Mouse (Mus musculus): ENCODE data around the gene Macf1. TPM values are rescaled to one million over a fixed set of nuclear protein-coding genes. Genes with fewer than 3 reads are reported as not detected.
A peak's percentile ranks its signal among the peaks of the same experiment; 100 is the strongest.
"Not testable (repeated sequence)": the region's sequence is repeated elsewhere in the genome, so short reads cannot be mapped to it uniquely, and the experiment has no call there.

Gene Macf1
- polyA plus RNA-seq, 1 experiment, result 60.4 TPM

- no peak overlapping the region for H3ac ChIP-seq (ENCODE audit: control insufficient read depth, insufficient read length, low read depth)
- H3K27me3 ChIP-seq (ENCODE audit: control insufficient read depth, insufficient read depth, insufficient read length), result no peaks in the 10 kb centered on the region
- TF ChIP-seq MAX (IDR thresholded peaks at IDR 0.05), result no peak
- H3K36me3 ChIP-seq (ENCODE audit: control insufficient read depth, insufficient read depth), result no peaks in the 10 kb centered on the region
- peaks cover 20% of the 10 kb centered on the region for H3K79me2 ChIP-seq (ENCODE audit: control insufficient read depth, insufficient read depth)
- H3K4me3 ChIP-seq (ENCODE audit: insufficient read depth, poor library complexity, severe bottlenecking), result no peak overlapping the region
- H3K79me3 ChIP-seq (ENCODE audit: low read depth), result peaks cover 8% of the 10 kb centered on the region
Observed at GRCm38 (mm10) chr4:123634436-123634835, 49.7 kb downstream of the Macf1 start.

- Histone ChIP-seq H3ac (ENCODE audit: control insufficient read depth, insufficient read length, low read depth) (no peak overlapping the region), H3K79me2 (ENCODE audit: control insufficient read depth, insufficient read depth) (peaks cover 20% of the 10 kb centered on the region), H3K4me3 (ENCODE audit: insufficient read depth, poor library complexity, severe bottlenecking) (no peak overlapping the region), H3K79me3 (ENCODE audit: low read depth) (peaks cover 8% of the 10 kb centered on the region), H3K36me3 (ENCODE audit: control insufficient read depth, insufficient read depth) (no peaks in the 10 kb centered on the region), H3K27me3 (ENCODE audit: control insufficient read depth, insufficient read depth, insufficient read length) (no peaks in the 10 kb centered on the region)
- TF ChIP-seq CEBPB (IDR thresholded peaks at IDR 0.05; ENCODE audit: low read depth) (no peak), MAX (IDR thresholded peaks at IDR 0.05) (no peak), MYOG (IDR thresholded peaks at IDR 0.05; ENCODE audit: control insufficient read depth, extremely low read depth, insufficient read length) (no peak), CTCF (IDR thresholded peaks at IDR 0.05; ENCODE audit: control insufficient read depth, insufficient read depth, insufficient read length) (no peak), USF1 (IDR thresholded peaks at IDR 0.05; ENCODE audit: low read depth) (no peak), FOSL1 (IDR thresholded peaks at IDR 0.05; ENCODE audit: insufficient read depth, low read length, poor library complexity, severe bottlenecking) (no peak), MYOD1 (IDR thresholded peaks at IDR 0.05; ENCODE audit: control insufficient read depth, insufficient read length, low read depth) (no peak)
Observed at GRCm38 (mm10) chr4:123633874-123634273, 50.3 kb downstream of the Macf1 start.

GRCm38 (mm10) chr4:123633370-123633769, 50.8 kb downstream of the Macf1 start:
- peaks cover 8% of the 10 kb centered on the region for H3K79me3 ChIP-seq (ENCODE audit: low read depth)
- no peak overlapping the region for H3K4me3 ChIP-seq (ENCODE audit: insufficient read depth, poor library complexity, severe bottlenecking)
- no peaks in the 10 kb centered on the region for H3K36me3 ChIP-seq (ENCODE audit: control insufficient read depth, insufficient read depth)
- TF ChIP-seq CTCF (IDR thresholded peaks at IDR 0.05; ENCODE audit: control insufficient read depth, insufficient read depth, insufficient read length) (peak; percentile 36), MAX (IDR thresholded peaks at IDR 0.05) (no peak), FOSL1 (IDR thresholded peaks at IDR 0.05; ENCODE audit: insufficient read depth, low read length, poor library complexity, severe bottlenecking) (no peak), USF1 (IDR thresholded peaks at IDR 0.05; ENCODE audit: low read depth) (no peak), CEBPB (IDR thresholded peaks at IDR 0.05; ENCODE audit: low read depth) (no peak)
- H3ac ChIP-seq (ENCODE audit: control insufficient read depth, insufficient read length, low read depth), result no peak overlapping the region
- H3K79me2 ChIP-seq (ENCODE audit: control insufficient read depth, insufficient read depth), result peaks cover 20% of the 10 kb centered on the region
- H3K27me3 ChIP-seq (ENCODE audit: control insufficient read depth, insufficient read depth, insufficient read length), result no peaks in the 10 kb centered on the region

- H3ac ChIP-seq (ENCODE audit: control insufficient read depth, insufficient read length, low read depth); H3K79me3 ChIP-seq (ENCODE audit: low read depth); H3K27me3 ChIP-seq (ENCODE audit: control insufficient read depth, insufficient read depth, insufficient read length); H3K36me3 ChIP-seq (ENCODE audit: control insufficient read depth, insufficient read depth); H3K4me3 ChIP-seq (ENCODE audit: insufficient read depth, poor library complexity, severe bottlenecking): not testable (repeated sequence)
- H3K79me2 ChIP-seq (ENCODE audit: control insufficient read depth, insufficient read depth), result peaks cover 20% of the 10 kb centered on the region
Observed at GRCm38 (mm10) chr4:123632116-123632515, 52.0 kb downstream of the Macf1 start.

GRCm38 (mm10) chr4:123631654-123632053, 52.5 kb downstream of the Macf1 start:
- Histone ChIP-seq H3K79me3 (ENCODE audit: low read depth) (peaks cover 6% of the 10 kb centered on the region), H3ac (ENCODE audit: control insufficient read depth, insufficient read length, low read depth) (no peak overlapping the region), H3K79me2 (ENCODE audit: control insufficient read depth, insufficient read depth) (peaks cover 20% of the 10 kb centered on the region), H3K36me3 (ENCODE audit: control insufficient read depth, insufficient read depth) (no peaks in the 10 kb centered on the region), H3K4me3 (ENCODE audit: insufficient read depth, poor library complexity, severe bottlenecking) (no peak overlapping the region), H3K27me3 (ENCODE audit: control insufficient read depth, insufficient read depth, insufficient read length) (no peaks in the 10 kb centered on the region)
- TF ChIP-seq MYOG (IDR thresholded peaks at IDR 0.05; ENCODE audit: control insufficient read depth, extremely low read depth, insufficient read length) (no peak), CEBPB (IDR thresholded peaks at IDR 0.05; ENCODE audit: low read depth) (no peak), USF1 (IDR thresholded peaks at IDR 0.05; ENCODE audit: low read depth) (no peak), MYOD1 (IDR thresholded peaks at IDR 0.05; ENCODE audit: control insufficient read depth, insufficient read length, low read depth) (no peak), FOSL1 (IDR thresholded peaks at IDR 0.05; ENCODE audit: insufficient read depth, low read length, poor library complexity, severe bottlenecking) (no peak), CTCF (IDR thresholded peaks at IDR 0.05; ENCODE audit: control insufficient read depth, insufficient read depth, insufficient read length) (no peak), MAX (IDR thresholded peaks at IDR 0.05) (no peak)

- Histone ChIP-seq H3K27me3 (ENCODE audit: control insufficient read depth, insufficient read depth, insufficient read length) (no peaks in the 10 kb centered on the region), H3K4me3 (ENCODE audit: insufficient read depth, poor library complexity, severe bottlenecking) (no peak overlapping the region), H3K79me3 (ENCODE audit: low read depth) (no peaks in the 10 kb centered on the region), H3K36me3 (ENCODE audit: control insufficient read depth, insufficient read depth) (no peaks in the 10 kb centered on the region), H3K79me2 (ENCODE audit: control insufficient read depth, insufficient read depth) (peaks cover 17% of the 10 kb centered on the region), H3ac (ENCODE audit: control insufficient read depth, insufficient read length, low read depth) (no peak overlapping the region)
- TF ChIP-seq CTCF (IDR thresholded peaks at IDR 0.05; ENCODE audit: control insufficient read depth, insufficient read depth, insufficient read length), result no peak
Observed at GRCm38 (mm10) chr4:123627683-123628082, 56.5 kb downstream of the Macf1 start.
